Mouse (Mus musculus) mouse embryonic stem cell (cell line): ENCODE data around the gene Ralb.

Experiments
- in situ Hi-C, 2 experiments: fragments of 300-500 bp; cut with MboI; formaldehyde crosslinking; loops; 1 replicate in 1 of 2; 3 replicates in 1 of 2; pipeline ENCODE4 v1.14.3; 2019 to 2020; ENCODE audit warnings: low sequenced_read_pairs in 2 of 2, low pct_unique_long_range_greater_than_20kb in 1 of 2, mixed read lengths in 1 of 2; ENCODE audit not compliant: unreplicated experiment in 1 of 2

Ralb gene

DNA sequence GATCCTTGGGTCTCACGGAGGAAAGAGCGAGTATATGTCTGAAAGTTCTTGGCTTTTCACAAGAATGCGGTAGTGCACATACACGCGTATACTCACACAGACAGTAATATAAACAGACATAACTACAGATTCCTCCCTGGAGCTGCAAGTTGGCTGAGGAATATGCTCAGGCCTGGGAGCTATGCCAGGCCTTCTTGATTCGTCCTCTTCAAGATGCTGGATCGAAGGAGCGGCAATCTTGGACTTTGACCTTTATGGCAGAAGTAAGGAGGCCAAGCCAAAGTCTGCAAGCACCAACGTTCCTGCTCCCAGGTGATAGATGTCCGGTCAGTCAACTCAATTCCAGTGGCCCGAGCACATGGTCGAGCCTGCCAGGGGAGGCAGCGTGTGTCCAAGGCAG, 26.3 kb upstream of the Ralb start:
- in situ Hi-C loops, result no loop called here

DNA sequence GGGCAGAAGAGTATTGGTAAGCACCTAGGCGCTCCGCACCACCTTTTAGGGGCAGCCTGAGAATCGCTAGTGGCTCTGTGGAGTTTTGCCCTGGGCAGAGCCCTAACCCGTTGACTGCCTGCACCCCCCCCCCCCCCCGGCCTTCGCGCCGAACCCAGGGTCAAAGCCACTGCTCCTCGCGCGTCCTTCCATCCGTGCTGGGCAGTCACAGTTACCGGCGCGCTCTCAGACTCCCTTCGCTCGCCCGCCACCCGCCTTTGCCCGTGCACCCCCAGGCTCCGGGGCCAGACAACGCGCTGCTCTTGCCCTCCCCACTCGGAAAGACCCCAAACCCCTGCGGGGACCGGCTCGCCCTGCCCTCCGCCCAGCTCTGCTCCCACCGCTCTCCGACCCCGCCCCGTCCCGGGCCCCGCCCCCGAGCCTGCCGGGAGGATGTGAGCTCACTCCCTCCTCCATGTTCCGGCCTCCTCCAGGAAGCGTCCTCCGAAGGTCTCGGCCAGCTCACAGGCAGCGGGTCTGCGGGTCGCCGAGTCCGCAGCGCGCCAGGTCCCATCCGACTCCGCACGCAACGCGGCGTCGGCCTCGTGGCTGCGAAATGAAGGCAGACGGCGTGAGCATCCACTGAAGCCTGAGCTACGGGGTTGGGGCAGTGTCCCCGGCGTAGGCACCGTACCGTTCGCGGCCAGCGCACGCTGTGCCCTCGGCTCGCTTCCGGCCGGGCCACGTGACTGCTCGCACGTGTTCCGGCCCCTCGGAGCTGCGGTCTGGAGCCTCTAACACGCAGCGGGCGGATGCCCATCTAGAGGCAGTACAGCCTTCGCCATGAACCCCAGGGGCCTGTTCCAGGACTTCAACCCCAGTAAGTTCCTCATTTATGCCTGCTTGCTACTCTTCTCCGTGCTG, 21.3 kb upstream of the Ralb start, which contains the start of gene Tmem185b:
Tmem185b (plus strand) TSS at position 472 of the 903 bp plus-strand sequence.
- in situ Hi-C loops, result no loop called here

DNA sequence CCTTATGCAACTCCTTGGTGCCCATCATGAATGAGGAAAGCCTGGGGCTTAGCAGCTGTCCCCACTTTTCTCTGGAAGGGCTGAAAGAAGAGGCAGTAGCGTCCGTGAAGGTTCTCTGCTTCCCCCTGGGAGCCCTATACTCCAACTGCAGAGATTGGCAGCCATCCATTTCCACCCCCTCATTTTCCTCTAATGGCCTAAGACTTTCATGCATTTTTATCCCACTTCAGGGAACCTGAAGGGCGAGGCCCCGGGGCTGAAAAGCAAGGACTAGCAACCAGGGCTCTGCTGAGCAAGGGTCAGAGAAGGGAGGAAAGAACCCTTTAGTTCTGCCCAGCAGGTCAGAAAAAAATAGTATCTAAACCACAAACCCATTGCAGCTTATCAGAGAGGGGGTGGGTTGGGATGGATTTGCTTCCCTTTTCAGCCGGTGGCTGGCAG, 20.4 kb upstream of the Ralb start:
- in situ Hi-C loops, result no loop called here

DNA sequence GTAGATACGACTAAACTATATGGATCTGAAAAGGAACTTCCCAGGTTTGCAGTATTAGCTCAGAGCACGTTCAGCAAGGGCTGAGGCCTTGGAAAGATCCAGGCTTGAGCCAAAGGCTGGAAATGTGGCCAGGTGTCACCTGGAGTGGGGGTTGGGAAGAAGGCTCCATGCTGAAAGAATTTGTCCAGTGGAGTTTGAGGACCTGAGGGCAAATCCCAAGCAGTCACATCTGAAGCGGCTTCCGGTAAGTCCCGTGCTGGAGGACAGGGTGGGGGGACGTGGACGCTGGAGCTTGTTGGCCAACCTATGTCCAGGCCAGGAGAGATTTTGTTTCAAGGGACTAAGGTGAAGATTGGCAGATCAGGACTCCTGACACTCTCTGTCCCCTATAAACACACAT, 19.2 kb upstream of the Ralb start:
- in situ Hi-C loops, result no loop called here

DNA sequence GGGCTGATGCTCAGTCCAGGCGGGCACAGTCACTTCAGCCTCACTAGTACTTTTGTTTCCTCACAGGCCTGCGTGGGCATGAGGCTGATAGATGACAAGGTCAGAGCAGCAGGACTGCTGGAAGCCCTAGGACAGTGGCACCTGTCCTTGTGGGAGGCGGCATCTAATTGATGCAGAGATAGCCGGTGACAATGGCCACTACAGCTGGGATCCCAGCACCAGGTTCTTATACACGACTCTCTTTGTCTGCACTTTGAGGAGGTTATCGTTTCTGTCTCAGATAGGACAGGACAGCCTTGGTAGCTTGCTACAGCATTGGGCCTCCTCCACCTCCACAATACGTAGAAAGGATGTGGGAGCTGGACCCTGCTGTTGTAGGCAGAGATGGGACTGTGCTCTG, 18.8 kb upstream of the Ralb start:
- in situ Hi-C loops, result no loop called here

DNA sequence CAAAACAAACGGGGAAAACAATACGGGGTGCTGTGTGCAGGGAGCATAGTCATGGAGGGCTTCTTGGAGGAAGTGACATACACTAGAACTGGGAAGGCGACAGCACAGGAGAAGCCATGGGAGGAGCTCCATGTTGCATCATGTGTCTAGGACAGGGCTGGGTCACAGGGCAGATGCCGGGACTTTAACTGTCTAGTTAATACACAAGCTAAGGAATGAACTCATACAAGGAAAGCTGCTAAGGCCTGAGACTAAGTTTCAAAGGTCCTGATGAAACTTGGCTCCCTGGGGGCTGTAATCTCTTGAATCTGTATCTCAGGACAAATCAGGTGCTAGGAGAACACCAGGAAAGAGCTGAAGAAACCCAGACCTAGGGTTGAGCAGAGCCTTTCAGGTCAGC, 18.1 kb upstream of the Ralb start:
- in situ Hi-C loops, result no loop called here

DNA sequence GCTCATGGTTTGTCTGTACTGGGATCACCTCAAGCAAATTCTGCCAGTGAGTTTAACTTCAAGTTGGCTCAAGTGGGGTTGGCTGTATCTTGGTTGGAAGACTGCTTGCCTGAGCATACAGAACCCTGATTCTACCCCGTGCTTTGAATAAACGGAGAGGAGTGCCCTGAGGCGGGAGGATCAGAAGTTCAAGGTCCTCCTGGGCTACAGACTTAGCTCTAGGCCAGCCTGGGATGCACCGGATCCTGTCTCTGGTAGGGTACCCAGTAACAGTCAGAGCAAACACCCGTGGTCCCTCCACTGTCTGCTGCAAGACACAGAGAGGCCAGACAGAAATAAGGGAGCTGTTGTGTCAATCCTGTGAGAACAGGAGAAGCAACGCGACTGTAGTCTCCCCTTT, 17.1 kb upstream of the Ralb start:
- in situ Hi-C loops, result no loop called here

DNA sequence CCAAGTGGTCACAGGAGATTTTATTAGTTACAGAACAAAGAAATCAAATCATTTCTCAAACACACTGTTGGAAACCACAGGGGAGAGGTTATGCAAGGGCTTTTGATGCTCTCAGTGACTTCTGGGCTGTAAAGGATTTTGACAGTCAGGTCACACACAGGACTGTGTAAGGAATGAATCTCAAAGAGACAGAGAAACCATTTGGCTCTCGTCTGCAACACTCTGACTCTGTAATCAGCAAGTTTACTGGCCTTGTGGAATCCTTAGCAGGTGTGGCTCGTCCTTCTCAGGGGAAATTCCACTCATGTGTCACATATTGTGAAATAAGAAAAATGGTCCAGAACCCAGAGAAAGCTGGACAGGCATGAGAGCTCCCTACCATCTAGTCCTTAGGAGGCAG, 16.4 kb upstream of the Ralb start:
- in situ Hi-C loops, result no loop called here

DNA sequence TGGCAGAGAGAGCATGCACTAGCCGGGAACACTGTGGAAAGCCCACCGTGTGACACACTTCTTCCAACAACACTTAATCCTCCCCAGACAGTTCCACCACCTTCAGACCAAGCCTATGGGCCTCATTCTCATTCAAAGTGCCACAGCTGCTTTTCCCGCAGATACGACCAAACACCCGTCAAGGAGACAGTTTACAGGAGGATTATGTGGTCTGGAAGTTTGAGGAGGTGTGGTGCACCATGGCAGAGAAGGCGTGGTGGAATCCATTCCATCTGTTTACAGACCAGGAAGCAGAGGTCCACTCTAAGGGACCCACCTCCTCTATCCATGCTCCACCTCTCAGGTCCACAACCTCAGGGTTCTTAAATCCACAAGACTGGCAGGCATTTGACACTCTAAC, 14.7 kb upstream of the Ralb start:
- in situ Hi-C loops, result no loop called here

DNA sequence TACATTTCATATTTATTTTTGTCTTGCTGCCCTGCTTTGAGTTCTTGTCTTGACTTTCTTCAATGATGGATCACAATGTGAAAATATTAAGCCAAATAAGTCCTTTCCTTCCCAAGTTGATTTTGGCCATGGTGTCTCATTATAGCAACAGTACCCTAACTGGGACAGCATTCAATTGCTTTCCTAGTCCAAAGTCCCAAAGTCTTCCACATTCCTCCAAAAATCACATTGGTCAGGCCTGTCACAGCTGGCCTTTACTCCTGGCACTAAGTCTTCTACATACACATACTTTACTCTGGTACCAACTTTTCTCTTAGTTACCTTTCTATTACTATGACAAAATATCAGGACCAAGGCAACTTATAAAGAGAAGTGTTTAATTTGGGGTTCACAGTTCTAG, 14.2 kb upstream of the Ralb start:
- in situ Hi-C loops, result no loop called here

DNA sequence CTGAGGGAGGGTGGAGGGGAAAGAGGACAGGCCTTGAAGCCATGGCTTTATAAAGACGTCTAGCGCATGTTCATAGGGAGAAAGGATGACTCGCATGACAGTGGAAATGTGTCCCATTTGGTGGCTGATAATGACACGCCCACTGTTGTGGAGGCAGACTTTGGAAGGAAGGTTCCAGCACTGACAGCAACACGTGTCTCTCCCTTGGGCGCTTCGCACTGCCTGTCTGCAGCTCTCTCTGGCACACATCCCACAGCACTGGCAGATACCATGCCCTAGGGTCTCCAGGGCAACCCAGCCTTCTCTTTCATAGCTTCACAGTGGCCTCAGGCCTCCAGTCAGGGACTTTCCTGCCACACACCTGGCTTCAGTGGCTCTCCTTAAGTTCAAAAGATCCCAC, 13.5 kb upstream of the Ralb start:
- in situ Hi-C loops, result no loop called here

DNA sequence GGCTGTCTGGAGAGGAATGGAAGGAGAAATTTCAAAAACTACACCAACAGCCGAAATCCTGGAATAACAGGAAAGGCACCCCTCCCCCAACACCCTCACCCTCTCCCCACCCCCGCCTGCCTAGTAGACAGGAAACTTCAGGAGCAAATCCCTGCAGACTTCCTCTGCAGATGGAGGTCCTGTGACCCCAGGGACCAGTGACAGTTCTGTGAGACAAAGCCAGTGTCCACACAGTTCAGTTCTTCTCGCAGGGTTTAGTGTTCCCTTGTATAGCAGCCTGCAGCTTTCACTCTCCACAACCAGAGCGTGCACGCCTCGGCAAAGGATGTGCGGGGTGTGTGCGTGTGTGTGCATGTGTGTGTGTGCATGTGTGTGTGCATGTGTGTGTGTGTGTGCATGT, 6.3 kb upstream of the Ralb start:
- in situ Hi-C loops, result no loop called here

DNA sequence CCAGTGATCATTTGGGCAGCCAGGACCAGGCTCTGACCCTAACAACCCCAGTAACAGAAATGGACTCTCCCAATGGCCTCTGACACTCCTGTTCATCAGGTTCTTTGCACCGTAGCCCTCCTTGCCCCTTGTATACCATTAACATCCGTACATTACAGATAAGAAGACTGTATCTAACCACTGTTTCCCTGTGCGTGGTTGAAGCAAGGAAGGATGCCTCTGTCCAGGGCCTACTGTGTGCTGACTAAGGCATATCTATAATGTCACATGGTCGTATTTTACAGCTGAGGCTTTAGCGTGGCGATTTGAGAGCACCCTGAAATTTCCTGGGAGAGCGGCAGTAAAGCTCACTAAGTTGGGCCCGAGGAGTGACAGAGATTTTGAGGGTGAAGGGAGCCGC, 5.8 kb upstream of the Ralb start:
- in situ Hi-C loops, result no loop called here

DNA sequence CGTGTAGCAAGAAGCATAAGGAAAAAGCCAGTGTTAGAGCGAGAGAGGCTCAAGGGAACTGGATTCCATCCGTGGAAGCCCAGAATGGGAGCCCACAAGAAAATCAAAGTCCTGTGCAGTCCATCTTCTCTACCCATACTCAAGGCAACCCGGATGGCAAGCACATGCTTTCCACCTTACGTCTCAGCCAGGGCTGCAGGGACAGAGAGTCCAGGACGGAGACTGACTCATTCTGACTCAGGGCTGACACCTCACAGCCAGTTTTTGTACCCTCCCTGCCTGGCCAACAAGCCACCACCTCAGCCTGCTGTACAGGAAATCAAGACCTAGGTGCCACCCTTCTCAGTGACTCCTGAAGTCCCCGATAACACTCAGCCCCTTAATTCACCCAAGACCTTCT, 4.9 kb upstream of the Ralb start:
- in situ Hi-C loops, result no loop called here

DNA sequence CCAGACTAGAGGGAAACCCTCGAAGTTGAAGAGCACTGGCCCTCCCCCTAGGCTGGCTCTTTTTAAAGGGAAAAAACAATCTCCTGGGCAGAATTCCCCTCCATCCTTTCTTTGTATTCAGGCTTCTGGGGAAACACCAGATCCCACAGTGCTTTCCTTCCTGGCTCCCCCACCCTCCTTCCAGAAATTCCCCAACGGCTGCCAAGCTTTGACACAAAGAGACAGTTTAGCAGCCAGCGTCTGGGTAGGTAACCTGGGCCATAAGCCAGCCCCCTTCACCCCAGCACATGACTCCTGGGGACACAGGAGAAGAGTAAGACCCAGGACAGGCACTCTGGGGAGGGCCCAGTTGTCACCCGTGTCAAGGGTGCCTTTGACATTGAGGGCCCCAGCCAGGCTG, 4.0 kb upstream of the Ralb start:
- in situ Hi-C loops, result no loop called here

DNA sequence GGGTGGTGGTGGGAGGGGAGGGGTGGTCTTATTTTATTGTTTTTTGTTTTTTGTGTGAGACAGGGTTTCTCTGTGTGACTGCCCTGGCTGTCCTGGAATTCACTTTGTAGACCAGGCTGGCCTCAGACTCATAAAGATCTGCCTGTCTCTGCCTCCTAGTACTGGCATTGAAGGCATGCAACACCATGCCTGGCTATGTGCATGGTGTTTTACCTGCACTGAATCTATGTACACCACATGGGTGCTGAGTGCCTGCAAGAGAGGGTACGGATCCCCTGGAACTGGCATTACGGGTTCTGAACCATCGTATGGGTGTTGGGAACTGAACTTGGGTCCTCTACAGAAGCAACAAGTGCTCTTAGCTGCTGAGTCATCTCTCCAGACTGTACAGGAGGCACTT, 1.4 kb upstream of the Ralb start:
- in situ Hi-C loops, result no loop called here

DNA sequence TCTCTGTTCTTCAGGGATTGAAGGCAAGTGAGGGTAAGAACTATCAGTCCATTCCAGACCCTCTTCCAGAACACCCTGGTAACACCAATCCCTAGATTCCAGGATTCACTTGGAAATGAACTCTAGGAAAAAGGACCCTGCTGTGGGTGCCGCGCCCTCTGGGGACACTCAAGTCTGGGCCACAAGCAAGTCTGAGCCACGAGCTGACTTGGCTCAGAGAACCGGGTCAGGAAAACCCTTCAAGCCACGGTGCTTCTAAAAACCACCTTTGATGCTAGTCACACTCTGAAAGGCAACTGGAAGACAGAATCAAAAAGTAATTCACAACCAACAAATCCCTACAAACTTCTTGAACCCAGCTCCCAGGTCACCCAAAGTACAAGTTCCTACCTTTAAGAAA, 786 bp downstream of the Ralb start:
- in situ Hi-C loops, result no loop called here

DNA sequence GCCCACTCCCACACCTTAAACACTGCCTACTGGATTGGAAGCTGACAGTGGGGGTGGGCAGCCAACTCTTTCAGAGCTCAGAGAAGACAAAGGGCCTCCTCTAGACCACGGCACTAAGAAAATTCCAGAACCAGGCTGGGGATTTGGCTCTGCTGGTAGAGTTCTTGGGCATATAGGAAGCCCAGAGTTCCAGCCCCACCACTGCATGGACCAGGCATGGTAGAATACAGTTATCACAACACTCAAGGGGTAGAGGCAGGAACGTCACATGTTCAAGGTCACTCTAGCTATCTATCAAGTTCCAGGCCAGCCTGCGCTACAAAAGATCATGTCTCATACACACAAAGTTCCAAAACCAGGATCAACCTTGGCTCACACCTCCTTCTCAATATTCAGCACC, 1.4 kb downstream of the Ralb start:
- in situ Hi-C loops, result no loop called here

DNA sequence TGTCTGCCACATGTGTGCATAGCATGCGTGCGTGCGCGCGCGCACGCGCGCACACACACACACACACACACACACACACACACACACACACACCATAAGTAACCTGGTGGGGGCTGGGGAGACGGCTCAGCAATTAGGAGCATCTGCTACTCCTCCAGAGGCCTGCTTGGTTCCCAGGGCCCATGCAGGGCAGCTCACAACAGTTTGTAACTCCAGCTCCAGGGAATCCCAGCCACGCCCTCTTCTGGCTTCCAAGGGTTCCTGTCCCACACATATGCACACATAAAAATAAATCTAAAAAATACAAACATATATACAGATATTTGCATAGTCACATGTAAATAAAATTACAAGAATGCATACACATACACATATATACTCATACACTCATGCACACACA, 1.9 kb downstream of the Ralb start:
- in situ Hi-C loops, result no loop called here

DNA sequence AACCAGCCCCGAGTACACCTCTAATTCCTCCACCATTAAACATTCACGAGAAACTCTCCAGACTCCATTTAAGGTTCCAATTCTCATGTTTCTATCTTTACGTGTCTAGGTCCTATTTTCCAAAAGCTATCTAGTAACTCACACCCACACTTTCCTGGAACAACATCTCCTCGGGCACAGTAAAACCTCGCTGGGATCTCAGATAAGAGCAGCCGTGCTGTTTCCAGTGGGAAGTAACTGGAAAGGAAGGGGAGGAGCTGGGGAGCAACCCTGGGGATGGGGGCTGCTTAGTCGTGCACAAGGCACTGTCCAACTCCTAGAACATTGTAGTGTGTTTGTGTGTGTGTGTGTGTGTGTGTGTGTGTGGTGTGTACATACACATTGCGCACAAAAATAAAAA, 2.7 kb downstream of the Ralb start:
- in situ Hi-C loops, result no loop called here
